Comparison of ENCODE assay signal across 15 mouse cellular contexts in the genomic region with DNA sequence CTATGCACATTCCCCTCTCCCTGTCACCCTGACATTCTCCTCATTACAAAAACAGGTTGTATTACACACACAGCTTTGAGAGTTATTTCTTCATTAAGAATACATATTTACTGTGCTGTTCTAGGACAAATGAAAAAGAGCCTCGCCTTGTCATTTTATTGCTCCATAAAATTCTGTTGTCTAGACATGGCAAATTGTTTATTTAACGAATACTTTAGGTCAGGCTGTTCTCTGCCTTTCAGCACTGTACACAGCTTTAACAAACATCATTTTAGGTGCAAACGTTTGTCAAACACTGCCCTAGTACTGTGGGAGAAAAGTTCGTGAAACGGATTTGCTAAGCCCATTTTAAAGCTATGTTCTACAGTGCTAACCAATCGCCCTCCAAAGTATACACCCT. TPM values are rescaled to one million over a fixed set of nuclear protein-coding genes. Genes with fewer than 3 reads are reported as not detected.
"Had no signal": no experiment of that assay in that cellular context is flagged by ENCODE, and none has a peak within 500 bp of the region (broad histone marks: within the 10 kb centered on the region; RNA-seq: fewer than 3 reads in every experiment).

No protein-coding gene starts in this region.

- H3K4me2 ChIP-seq: limb, embryonic 13.5 days; liver, embryonic 13.5 days; lung, embryonic 15.5 days; midbrain, embryonic 11.5 days had no signal

- H3K9ac ChIP-seq: limb, embryonic 13.5 days; liver, embryonic 13.5 days; lung, embryonic 15.5 days had no signal

- H3K4me3 ChIP-seq: limb, embryonic 10.5 days; limb, embryonic 13.5 days; liver, embryonic 13.5 days; lung, embryonic 15.5 days had no signal

- H3K27ac ChIP-seq: hindbrain, postnatal 0 days; limb, embryonic 10.5 days; limb, embryonic 13.5 days; liver, embryonic 13.5 days had no signal

- DNase-seq: kidney, adult 18-20 months; kidney, adult 9 months; kidney, postnatal 14 days; kidney, postnatal 4 days; liver, embryonic 13.5 days; midbrain, embryonic 14.5 days; thymus, adult 18-20 months; thymus, postnatal 36 days had no signal

- H3K9me3 ChIP-seq: limb, embryonic 10.5 days; limb, embryonic 13.5 days; liver, embryonic 13.5 days; lung, embryonic 15.5 days had no signal

- H3K27me3 ChIP-seq: limb, embryonic 13.5 days; liver, embryonic 13.5 days; lung, embryonic 15.5 days had no signal

- H3K36me3 ChIP-seq: lung, embryonic 15.5 days had no signal

- H3K4me1 ChIP-seq: limb, embryonic 10.5 days; limb, embryonic 13.5 days; liver, embryonic 13.5 days; lung, embryonic 15.5 days had no signal

- ATAC-seq: hindbrain, postnatal 0 days; inflammation-experienced regulatory T-cells, adult 6 months; intestine, embryonic 16.5 days had no signal

RNA-seq across cellular contexts. Expression of a gene that starts 48.5 kb away (rescaled TPM):
- polyA plus RNA-seq: inflammation-experienced regulatory T-cells, adult 6 months had no signal
